Mouse (Mus musculus) CH12.LX (cell line): ENCODE data around the gene Ldlrad1. TPM values are rescaled to one million over a fixed set of nuclear protein-coding genes. Genes with fewer than 3 reads are reported as not detected.

Experiments used
- DNase-seq: peaks from one replicate; pipeline ENCODE4 v3.0.0-alpha.2; 2013; ENCODE audit errors: extremely low read depth
- H3K27ac ChIP-seq: 2 replicates; pipeline ENCODE4 v1.5.1; 2012; ENCODE audit warnings: low read depth, mild to moderate bottlenecking, control low read depth, moderate library complexity; ENCODE audit not compliant: insufficient read depth
- H3K27me3 ChIP-seq: replicated peaks from 2 replicates; pipeline ENCODE3; 2012; ENCODE audit warnings: inconsistent platforms
- H3K36me3 ChIP-seq, 2 experiments: replicated peaks in 1 of 2; 2 replicates each; pipeline versions ENCODE3 to v1.6.1; 2012; ENCODE audit warnings: inconsistent platforms in 1 of 2, low read length in 1 of 2, mild to moderate bottlenecking in 1 of 2, mixed read lengths in 1 of 2, moderate library complexity in 1 of 2; ENCODE audit not compliant: control insufficient read depth in 1 of 2, insufficient read depth in 1 of 2
- H3K4me1 ChIP-seq, 2 experiments: 2 replicates each; pipeline ENCODE4 v1.6.1; 2012; ENCODE audit warnings: inconsistent platforms in 1 of 2, moderate library complexity in 1 of 2; ENCODE audit not compliant: insufficient read depth in 2 of 2, control insufficient read depth in 1 of 2
- H3K4me2 ChIP-seq: 2 replicates; pipeline ENCODE4 v1.6.1; 2012; ENCODE audit warnings: low read depth, mild to moderate bottlenecking, control low read depth; ENCODE audit not compliant: poor library complexity, insufficient read depth, severe bottlenecking
- H3K4me3 ChIP-seq, 3 experiments: fragments of 150-350 bp in 1 of 3; sonication (generic) in 1 of 3; replicated peaks in 1 of 3; 2 replicates each; pipeline versions ENCODE3 to v1.5.1; 2011 to 2012; ENCODE audit warnings: low read depth in 2 of 3, low read length in 2 of 3, mild to moderate bottlenecking in 2 of 3, moderate library complexity in 2 of 3, control low read depth in 1 of 3, improper control_type of control experiment in 1 of 3, inconsistent platforms in 1 of 3, mixed read lengths in 1 of 3; ENCODE audit not compliant: poor library complexity in 1 of 3
- H3K79me2 ChIP-seq: replicated peaks from 2 replicates; pipeline ENCODE4 v1.6.1; 2012; ENCODE audit warnings: mild to moderate bottlenecking, moderate library complexity; ENCODE audit not compliant: control insufficient read depth, poor library complexity, insufficient read depth, severe bottlenecking; ENCODE audit errors: extremely low read depth
- H3K9ac ChIP-seq: 2 replicates; pipeline ENCODE4 v1.6.1; 2012; ENCODE audit warnings: low read depth, mild to moderate bottlenecking, control low read depth, moderate library complexity; ENCODE audit not compliant: insufficient read depth
- H3K9me3 ChIP-seq: replicated peaks from 2 replicates; pipeline ENCODE3; 2012; ENCODE audit warnings: low read length, inconsistent platforms, mixed read lengths
- BHLHE40 ChIP-seq: IDR thresholded peaks from 2 replicates; pipeline ENCODE4 v1.6.1; 2011; ENCODE audit warnings: mild to moderate bottlenecking, low read depth, low read length, improper control_type of control experiment
- CHD1 ChIP-seq: IDR thresholded peaks from 2 replicates; pipeline ENCODE4 v1.6.1; 2012; ENCODE audit warnings: low read depth, low read length, improper control_type of control experiment, inconsistent platforms
- CHD2 ChIP-seq: IDR thresholded peaks from 2 replicates; pipeline ENCODE4 v1.6.1; 2011; ENCODE audit warnings: low read length, improper control_type of control experiment
- ETS1 ChIP-seq: conservative IDR thresholded peaks from 2 replicates; pipeline ENCODE4 v1.6.1; 2012; ENCODE audit warnings: low read depth, mild to moderate bottlenecking, inconsistent platforms, low read length, improper control_type of control experiment, moderate library complexity
- GABPA ChIP-seq: IDR thresholded peaks from 2 replicates; pipeline ENCODE4 v1.6.1; 2012; ENCODE audit warnings: low read depth, low read length, improper control_type of control experiment, inconsistent platforms; ENCODE audit not compliant: insufficient replicate concordance
- IRF4 ChIP-seq: IDR thresholded peaks from 2 replicates; pipeline ENCODE4 v1.6.1; 2014; ENCODE audit warnings: low read depth, mild to moderate bottlenecking, inconsistent platforms, low read length, improper control_type of control experiment
- JUN ChIP-seq: IDR thresholded peaks from 2 replicates; pipeline ENCODE4 v1.6.1; 2011; ENCODE audit warnings: low read depth, mild to moderate bottlenecking, low read length, improper control_type of control experiment, moderate library complexity; ENCODE audit not compliant: insufficient read depth
- KAT2A ChIP-seq: IDR thresholded peaks from 2 replicates; pipeline ENCODE4 v1.6.1; 2012; ENCODE audit warnings: low read length, improper control_type of control experiment, inconsistent platforms; ENCODE audit not compliant: insufficient replicate concordance
- MAFK ChIP-seq: IDR thresholded peaks from 2 replicates; pipeline ENCODE4 v1.6.1; 2011; ENCODE audit warnings: low read length, improper control_type of control experiment; ENCODE audit not compliant: insufficient replicate concordance
- MAX ChIP-seq: IDR thresholded peaks from 2 replicates; pipeline ENCODE4 v1.6.1; 2011; ENCODE audit warnings: low read length, improper control_type of control experiment
- MAZ ChIP-seq: IDR thresholded peaks from 2 replicates; pipeline ENCODE4 v1.6.1; 2012; ENCODE audit warnings: low read depth, mild to moderate bottlenecking, inconsistent platforms, low read length, improper control_type of control experiment, moderate library complexity
- MEF2A ChIP-seq: IDR thresholded peaks from 2 replicates; pipeline ENCODE4 v1.6.1; 2014; ENCODE audit warnings: low read depth, mild to moderate bottlenecking, inconsistent platforms, low read length, improper control_type of control experiment, borderline replicate concordance
- MXI1 ChIP-seq: IDR thresholded peaks from 2 replicates; pipeline ENCODE4 v1.6.1; 2011; ENCODE audit warnings: mild to moderate bottlenecking, low read depth, low read length, improper control_type of control experiment
- MYC ChIP-seq: IDR thresholded peaks from 2 replicates; pipeline ENCODE4 v1.6.1; 2011; ENCODE audit warnings: low read depth, mild to moderate bottlenecking, improper control_type of control experiment, low read length
- NELFE ChIP-seq: IDR thresholded peaks from 2 replicates; pipeline ENCODE4 v1.6.1; 2011; ENCODE audit warnings: low read depth, low read length, improper control_type of control experiment
- NRF1 ChIP-seq: IDR thresholded peaks from 2 replicates; pipeline ENCODE4 v1.6.1; 2014; ENCODE audit warnings: low read depth, mild to moderate bottlenecking, inconsistent platforms, low read length, improper control_type of control experiment, moderate library complexity
- PAX5 ChIP-seq: IDR thresholded peaks from 2 replicates; pipeline ENCODE4 v1.6.1; 2012; ENCODE audit warnings: low read length, inconsistent platforms, mixed read lengths
- POLR2A ChIP-seq: IDR thresholded peaks from 2 replicates; pipeline ENCODE4 v1.6.1; 2011; ENCODE audit warnings: low read depth, mild to moderate bottlenecking, improper control_type of control experiment, low read length
- POLR2AphosphoS2 ChIP-seq: IDR thresholded peaks from 2 replicates; pipeline ENCODE4 v1.6.1; 2011; ENCODE audit warnings: low read depth, low read length, improper control_type of control experiment
- RAD21 ChIP-seq: IDR thresholded peaks from 2 replicates; pipeline ENCODE4 v1.6.1; 2011; ENCODE audit warnings: low read depth, mild to moderate bottlenecking, low read length, improper control_type of control experiment, moderate library complexity
- SMC3 ChIP-seq: IDR thresholded peaks from 2 replicates; pipeline ENCODE4 v1.6.1; 2011; ENCODE audit warnings: low read depth, low read length, improper control_type of control experiment
- TBP ChIP-seq: conservative IDR thresholded peaks from 2 replicates; pipeline ENCODE4 v1.6.1; 2011; ENCODE audit warnings: low read depth, low read length, improper control_type of control experiment
- TCF12 ChIP-seq: IDR thresholded peaks from 2 replicates; pipeline ENCODE4 v1.6.1; 2014; ENCODE audit warnings: low read depth, mild to moderate bottlenecking, inconsistent platforms, low read length, improper control_type of control experiment
- USF1 ChIP-seq: IDR thresholded peaks from 2 replicates; pipeline ENCODE4 v1.6.1; 2014; ENCODE audit warnings: low read depth, mild to moderate bottlenecking, inconsistent platforms, low read length, improper control_type of control experiment
- USF2 ChIP-seq: conservative IDR thresholded peaks from 2 replicates; pipeline ENCODE4 v1.6.1; 2011; ENCODE audit warnings: low read depth, low read length, improper control_type of control experiment
- ZC3H11A ChIP-seq: IDR thresholded peaks from 2 replicates; pipeline ENCODE4 v1.6.1; 2012; ENCODE audit warnings: low read depth, mild to moderate bottlenecking, inconsistent platforms, low read length, improper control_type of control experiment
- ZMIZ1 ChIP-seq: IDR thresholded peaks from 2 replicates; pipeline ENCODE4 v1.6.1; 2012; ENCODE audit warnings: low read depth, mild to moderate bottlenecking, inconsistent platforms, low read length, improper control_type of control experiment
- dilution Hi-C: fragments of 300-500 bp; cut with MboI; formaldehyde crosslinking; loops from 2 replicates; pipeline ENCODE4 v1.14.3; 2020; ENCODE audit warnings: low sequenced_read_pairs; ENCODE audit not compliant: extremely low pct_unique_long_range_greater_than_20kb, extremely low pct_ligation_motif_present
- in situ Hi-C: fragments of 300-500 bp; cut with MboI; formaldehyde crosslinking; loops from 3 replicates; pipeline ENCODE4 v1.14.3; 2019; ENCODE audit warnings: low sequenced_read_pairs, low pct_ligation_motif_present, low pct_unique_long_range_greater_than_20kb, mixed read lengths
- polyA plus RNA-seq: library from polyadenylated mRNA; unstranded; fragments of >175 nt; gene quantifications from 2 replicates; pipeline ENCODE4 v1.2.1, GENCODE M21; 2012; ENCODE audit warnings: low read depth; ENCODE audit not compliant: insufficient read length
- total RNA-seq, 2 experiments: library from RNA; depleted of rRNA; stranded (reverse); fragments of 300-350 nt in 1 of 2; fragments of >200 nt in 1 of 2; gene quantifications; 2 replicates each; pipeline ENCODE4 v1.2.3; 2012 to 2014

The Ldlrad1 gene
- total and polyA plus RNA-seq, 3 experiments, result not detected

GRCm38 (mm10) chr4:107201779-107202178, 7.2 kb upstream of the Ldlrad1 start:
- in situ Hi-C loops, result no loop called here
- Histone ChIP-seq H3K9me3 (no peaks in the 10 kb centered on the region), H3K79me2 (no peaks in the 10 kb centered on the region), H3K4me3 (no peak overlapping the region), H3K27ac (no peak overlapping the region), H3K4me2 (no peak overlapping the region), H3K4me1 (no peaks in the 10 kb centered on the region), H3K27me3 (no peaks in the 10 kb centered on the region), H3K9ac (no peak overlapping the region), H3K36me3 (peaks cover 64 to 97% of the 10 kb centered on the region in 2 experiments)
- no peak for DNase-seq
- dilution Hi-C loops, result no loop called here
- TF ChIP-seq CHD2, result no peak
- no peak for TF ChIP-seq SMC3
- TF ChIP-seq NRF1, result no peak
- no peak for TF ChIP-seq ETS1
- TF ChIP-seq NELFE, result no peak
- no peak for TF ChIP-seq CHD1
- no peak for TF ChIP-seq MEF2A
- no peak for TF ChIP-seq MAFK
- no peak for TF ChIP-seq TCF12
- TF ChIP-seq ZMIZ1, result no peak
- no peak for TF ChIP-seq BHLHE40
- TF ChIP-seq PAX5, result no peak
- no peak for TF ChIP-seq JUN
- no peak for TF ChIP-seq MXI1
- TF ChIP-seq TBP, result no peak
- no peak for TF ChIP-seq POLR2AphosphoS2
- no peak for TF ChIP-seq USF2
- no peak for TF ChIP-seq POLR2A
- TF ChIP-seq MYC, result no peak

- Histone ChIP-seq H3K9me3 (no peaks in the 10 kb centered on the region), H3K27ac (no peak overlapping the region), H3K4me2 (no peak overlapping the region), H3K27me3 (no peaks in the 10 kb centered on the region)
- in situ Hi-C loops, result no loop called here
- TF ChIP-seq RAD21 (no peak), MAZ (no peak), CHD1 (no peak), USF1 (no peak), ZMIZ1 (no peak), PAX5 (no peak), NRF1 (no peak), KAT2A (no peak), MAX (no peak), GABPA (no peak), NELFE (no peak), ZC3H11A (no peak), POLR2A (no peak), BHLHE40 (no peak), IRF4 (no peak), POLR2AphosphoS2 (no peak), TCF12 (no peak)
- TF ChIP-seq, all 38 proteins: peak for 0
- Histone ChIP-seq H3K4me1 (no peaks in the 10 kb centered on the region), H3K9ac (no peak overlapping the region), H3K4me3 (no peak overlapping the region), H3K36me3 (peaks cover 65 to 97% of the 10 kb centered on the region in 2 experiments), H3K79me2 (no peaks in the 10 kb centered on the region)
- dilution Hi-C loops, result no loop called here
- DNase-seq, result no peak
Observed at GRCm38 (mm10) chr4:107203001-107203400, 6.0 kb upstream of the Ldlrad1 start.
